Mouse (Mus musculus) heart, adult 2 months (tissue): ENCODE measurements around the gene Tamm41.

Experiments
- EP300 ChIP-seq: fragments of 200-500 bp; IDR thresholded peaks from 2 replicates; pipeline ENCODE4 v1.6.1; 2011; ENCODE audit warnings: low read depth, low read length, control low read depth; ENCODE audit not compliant: insufficient read depth
- POLR2A ChIP-seq: fragments of 200-500 bp; IDR thresholded peaks from 2 replicates; pipeline ENCODE4 v1.6.1; 2011; ENCODE audit warnings: mild to moderate bottlenecking, low read depth, low read length, control low read depth; ENCODE audit not compliant: insufficient read depth

- TF ChIP-seq EP300 (no peak), POLR2A (no peak)
Observed at GRCm38 (mm10) chr6:115027485-115027992, 10.1 kb downstream of the Tamm41 start.
